Mouse (Mus musculus): ENCODE measurements around the gene Brsk2.

- TF ChIP-seq CTCF (IDR thresholded peaks at IDR 0.05; ENCODE audit: borderline replicate concordance, insufficient read depth, low read depth, low read length) (no peak), POLR2A (IDR thresholded peaks at IDR 0.05; ENCODE audit: borderline replicate concordance, insufficient read depth, low read length) (no peak)
Measured at GRCm38 (mm10) chr7:141953616-141954015, 4.1 kb downstream of the Brsk2 start.

Data from cerebellum, adult 2 months (tissue).